Mouse (Mus musculus) heart, embryonic 15.5 days (tissue): ENCODE results near the gene Frem1. TPM values are rescaled to one million over a fixed set of nuclear protein-coding genes. Genes with fewer than 3 reads are reported as not detected.

Experiments
- ATAC-seq: fragments of 200-750 bp; cut with Nextera tagmentation; replicated peaks from 2 replicates; pipeline ENCODE4 v1.8.0; 2017; ENCODE audit warnings: low read depth, moderate TSS enrichment; ENCODE audit not compliant: insufficient number of reproducible peaks, insufficient read depth, low FRiP score
- H3K27ac ChIP-seq: fragments of 300-500 bp; sonication (generic); 2 replicates; pipeline ENCODE4 v1.5.1; 2015; ENCODE audit warnings: mild to moderate bottlenecking, inconsistent platforms
- H3K27me3 ChIP-seq: fragments of 300-500 bp; sonication (generic); 2 replicates; pipeline ENCODE4 v1.6.1; 2015; ENCODE audit warnings: inconsistent platforms
- H3K36me3 ChIP-seq: fragments of 300-500 bp; sonication (generic); 2 replicates; pipeline ENCODE4 v1.6.1; 2015; ENCODE audit warnings: mild to moderate bottlenecking, inconsistent platforms
- H3K4me1 ChIP-seq: fragments of 300-500 bp; sonication (generic); replicated peaks from 2 replicates; pipeline ENCODE4 v1.6.1; 2015; ENCODE audit warnings: inconsistent platforms
- H3K4me2 ChIP-seq: fragments of 300-500 bp; sonication (generic); 2 replicates; pipeline ENCODE4 v1.6.1; 2015; ENCODE audit warnings: inconsistent platforms, mild to moderate bottlenecking, moderate library complexity
- H3K4me3 ChIP-seq: fragments of 300-500 bp; sonication (generic); 2 replicates; pipeline ENCODE4 v1.5.1; 2015; ENCODE audit warnings: mild to moderate bottlenecking, inconsistent platforms
- H3K9ac ChIP-seq: fragments of 300-500 bp; sonication (generic); 2 replicates; pipeline ENCODE4 v1.6.1; 2015; ENCODE audit warnings: mild to moderate bottlenecking, inconsistent platforms
- H3K9me3 ChIP-seq: fragments of 300-500 bp; sonication (generic); replicated peaks from 2 replicates; pipeline ENCODE4 v1.6.1; 2016; ENCODE audit warnings: inconsistent platforms
- WGBS: fragments of 180-500 bp; shearing (Covaris S2); methylation state at CpG from one replicate; pipeline ENCODE4 v1.1.7; 2015; ENCODE audit warnings: mixed read lengths; 5-methylcytosine and 5-hydroxymethylcytosine counted together
- polyA plus RNA-seq: library from polyadenylated mRNA; unstranded; fragments of >200 nt; fragmentation: Nextera tagmentation; extraction: Ambion mirVana; gene quantifications from 2 replicates; pipeline ENCODE4 v1.2.1, GENCODE M21; 2015

The Frem1 gene
- polyA plus RNA-seq, 1 experiment from 2014 or later, result 3.5 TPM

DNA sequence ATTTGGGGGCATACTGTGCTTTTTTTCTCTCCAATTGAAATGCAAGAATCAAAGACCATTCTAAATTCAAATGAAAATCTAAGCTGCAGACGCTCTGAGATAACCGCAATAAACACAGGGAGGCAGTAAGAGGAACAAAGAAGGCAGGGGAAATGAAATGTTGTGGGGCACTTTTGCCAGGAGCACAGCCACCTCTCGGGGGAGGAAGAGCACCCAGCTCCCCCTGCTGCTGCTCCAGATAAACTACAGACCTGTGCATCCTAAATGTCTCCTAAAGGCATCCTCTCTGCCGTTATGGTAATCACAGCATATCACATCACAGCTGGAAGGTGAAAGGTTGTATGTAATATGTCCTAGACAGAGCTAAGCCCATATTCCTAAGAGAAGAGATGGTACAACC is 98.1 kb downstream of the Frem1 start:
- no peak for ATAC-seq
- Histone ChIP-seq H3K4me1 (no peaks in the 10 kb centered on the region), H3K27ac (no peak overlapping the region), H3K4me2 (no peak overlapping the region), H3K36me3 (no peaks in the 10 kb centered on the region), H3K27me3 (no peaks in the 10 kb centered on the region), H3K4me3 (no peak overlapping the region), H3K9ac (no peak overlapping the region), H3K9me3 (no peaks in the 10 kb centered on the region)
- 54% methylated on average over 4 of the region's 4 CpGs for WGBS

DNA sequence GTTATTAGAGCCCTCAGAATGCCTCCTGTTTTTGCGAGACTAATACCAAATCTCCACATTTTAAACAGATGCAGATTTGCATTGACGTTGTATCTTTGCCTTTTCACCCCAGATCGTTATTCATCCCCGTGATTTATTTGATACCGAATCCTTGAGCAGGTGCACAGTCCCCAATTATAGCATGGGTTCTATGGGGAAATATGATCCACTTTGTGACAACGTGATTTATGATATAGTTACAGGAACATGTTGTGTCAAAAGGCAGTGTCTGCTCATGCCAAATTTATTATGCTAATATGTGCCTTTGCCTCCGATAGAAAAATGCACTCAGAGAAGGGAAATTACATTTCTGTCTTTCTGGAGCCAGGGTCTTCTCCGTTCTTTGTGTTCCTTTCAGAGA is 102.6 kb downstream of the Frem1 start:
- ATAC-seq, result no peak
- no peak overlapping the region for H3K27ac ChIP-seq

DNA sequence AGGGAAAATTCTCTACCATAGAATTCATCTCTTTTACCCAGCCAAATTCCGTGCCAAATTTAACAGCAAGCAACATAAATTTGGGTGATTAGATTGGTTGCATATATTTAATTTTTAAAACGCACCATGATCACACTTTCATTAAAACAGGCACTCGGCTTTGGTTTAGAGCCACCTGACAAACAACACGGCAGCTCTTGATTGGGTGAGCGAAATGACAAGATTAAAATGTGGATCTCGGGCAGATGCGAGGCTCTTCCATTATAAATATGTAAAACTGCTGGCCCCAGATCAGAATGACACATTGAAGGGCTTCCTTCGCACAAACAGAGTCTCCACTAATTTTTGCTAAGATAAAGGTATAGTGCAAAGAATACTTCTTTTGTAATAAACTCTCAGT is 105.4 kb downstream of the Frem1 start:
- Histone ChIP-seq H3K4me2 (no peak overlapping the region), H3K36me3 (no peaks in the 10 kb centered on the region), H3K9ac (no peak overlapping the region), H3K4me3 (no peak overlapping the region), H3K27ac (no peak overlapping the region), H3K27me3 (no peaks in the 10 kb centered on the region), H3K9me3 (no peaks in the 10 kb centered on the region), H3K4me1 (no peaks in the 10 kb centered on the region)
- WGBS, result 86% methylated on average over 8 of the region's 8 CpGs
- ATAC-seq, result no peak

More for the DNA sequence above, 102.6 kb downstream of the Frem1 start:
- no peaks in the 10 kb centered on the region for H3K27me3 ChIP-seq
- no peak overlapping the region for H3K9ac ChIP-seq
- H3K4me3 ChIP-seq, result no peak overlapping the region
- 85% methylated on average over 8 of the region's 8 CpGs for WGBS
- H3K9me3 ChIP-seq, result no peaks in the 10 kb centered on the region
- H3K4me2 ChIP-seq, result no peak overlapping the region
- H3K36me3 ChIP-seq, result no peaks in the 10 kb centered on the region
- H3K4me1 ChIP-seq, result no peaks in the 10 kb centered on the region

DNA sequence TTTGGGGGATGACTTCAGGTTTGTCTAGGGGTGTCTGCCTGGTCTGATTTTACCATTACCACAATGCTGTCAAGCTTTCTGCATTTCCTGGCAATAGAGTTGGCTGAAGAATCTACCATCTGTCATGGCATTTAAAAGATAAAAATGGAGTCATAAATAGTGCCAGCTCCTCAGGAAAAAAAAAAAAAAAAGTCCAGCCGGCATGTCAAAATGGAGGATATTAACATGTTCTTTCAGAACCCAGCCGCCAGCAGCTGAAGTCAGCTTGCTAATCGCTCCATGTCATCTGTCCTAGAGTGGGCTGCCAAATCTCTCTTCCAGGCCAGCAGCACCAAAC is 105.9 kb downstream of the Frem1 start:
- H3K9me3 ChIP-seq, result no peaks in the 10 kb centered on the region
- no peak overlapping the region for H3K4me2 ChIP-seq
- no peaks in the 10 kb centered on the region for H3K36me3 ChIP-seq
- WGBS, result 63% methylated on average over 3 of the region's 3 CpGs
- no peak overlapping the region for H3K27ac ChIP-seq
- no peak overlapping the region for H3K9ac ChIP-seq
- ATAC-seq, result no peak
- H3K4me1 ChIP-seq, result no peaks in the 10 kb centered on the region
- no peaks in the 10 kb centered on the region for H3K27me3 ChIP-seq
- H3K4me3 ChIP-seq, result no peak overlapping the region

DNA sequence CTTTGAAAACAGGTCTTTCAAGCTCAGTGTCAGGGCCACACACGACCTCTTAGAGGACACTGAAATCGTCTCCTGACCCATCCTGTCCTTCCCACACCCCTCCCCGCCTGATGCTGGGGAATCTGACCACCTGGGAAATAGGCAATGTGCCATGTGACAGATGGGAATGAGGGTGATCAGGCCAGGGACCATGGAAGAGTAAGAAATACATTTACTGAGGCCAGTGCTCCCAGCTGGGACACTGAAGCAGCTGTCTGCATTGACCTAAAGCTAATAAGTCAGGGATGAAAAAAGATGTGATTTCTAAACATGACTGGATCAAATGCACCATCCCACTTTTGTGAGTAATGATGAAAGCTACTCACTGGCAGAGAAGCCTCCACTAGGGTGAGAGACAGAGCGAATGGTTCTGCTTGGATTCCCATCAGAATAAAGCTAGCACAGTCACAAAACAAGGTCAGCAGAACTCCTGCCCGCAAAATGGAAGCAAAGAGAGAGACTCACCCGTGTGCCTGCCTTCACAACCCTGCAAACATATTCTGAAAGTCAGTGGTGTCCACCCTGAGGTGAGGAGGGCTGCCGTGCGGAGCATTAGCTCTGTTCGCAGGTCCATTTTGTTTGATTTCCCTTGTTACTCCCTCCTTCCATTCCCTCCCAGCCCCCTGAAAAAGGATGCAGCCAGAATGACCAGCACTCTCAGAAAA is 106.4 kb downstream of the Frem1 start:
- Histone ChIP-seq H3K36me3 (no peaks in the 10 kb centered on the region), H3K4me2 (no peak overlapping the region), H3K27ac (no peak overlapping the region), H3K9me3 (no peaks in the 10 kb centered on the region), H3K4me3 (no peak overlapping the region), H3K27me3 (no peaks in the 10 kb centered on the region), H3K4me1 (no peaks in the 10 kb centered on the region), H3K9ac (no peak overlapping the region)
- ATAC-seq, result no peak
- 80% methylated on average over 9 of the region's 9 CpGs for WGBS

DNA sequence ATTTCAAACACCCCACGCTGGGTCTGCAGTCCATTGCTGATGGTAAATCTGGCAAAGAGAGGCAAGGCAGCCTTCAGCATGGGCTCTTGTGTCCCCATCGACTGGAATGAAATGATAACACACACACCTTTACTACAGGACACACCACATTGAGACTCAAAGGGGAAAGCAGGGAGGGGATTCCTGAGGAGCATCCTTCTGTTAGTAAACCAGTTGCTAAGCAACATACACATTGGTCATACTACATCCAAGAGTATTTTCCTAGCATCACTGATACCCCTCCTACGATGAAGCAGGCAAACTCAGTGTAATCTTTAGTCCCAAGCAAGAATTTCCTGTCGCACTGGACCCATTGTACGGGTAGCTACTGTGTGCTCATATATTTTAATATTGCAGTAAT is 111.5 kb downstream of the Frem1 start:
- H3K4me2 ChIP-seq, result no peak overlapping the region
- 76% methylated on average over 5 of the region's 5 CpGs for WGBS
- H3K9ac ChIP-seq, result no peak overlapping the region
- H3K4me3 ChIP-seq, result no peak overlapping the region
- no peaks in the 10 kb centered on the region for H3K4me1 ChIP-seq
- no peak for ATAC-seq
- H3K36me3 ChIP-seq, result no peaks in the 10 kb centered on the region
- no peaks in the 10 kb centered on the region for H3K9me3 ChIP-seq
- no peaks in the 10 kb centered on the region for H3K27me3 ChIP-seq
- H3K27ac ChIP-seq, result no peak overlapping the region

DNA sequence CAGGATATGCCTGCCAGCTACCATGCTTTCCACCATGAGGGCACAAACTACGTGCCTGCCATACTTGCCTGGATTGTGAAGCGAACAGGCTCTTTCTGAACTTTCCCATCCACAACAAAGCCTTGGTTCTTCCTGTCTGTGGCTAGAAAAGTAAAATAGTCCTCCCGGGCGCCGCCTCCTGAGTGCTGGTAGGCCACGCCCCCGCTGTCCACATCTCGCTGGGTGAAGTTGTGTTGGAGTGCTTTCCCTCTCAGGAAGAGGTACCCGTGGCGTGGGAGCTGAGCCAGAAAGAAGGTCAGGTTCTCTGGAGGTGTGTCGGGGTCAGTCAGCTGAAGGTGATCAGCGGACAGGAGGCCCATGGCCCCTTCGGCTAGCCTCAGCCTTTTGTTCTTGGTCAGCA is 111.9 kb downstream of the Frem1 start:
- no peaks in the 10 kb centered on the region for H3K9me3 ChIP-seq
- no peak overlapping the region for H3K27ac ChIP-seq
- no peaks in the 10 kb centered on the region for H3K4me1 ChIP-seq
- 70% methylated on average over 13 of the region's 13 CpGs for WGBS
- H3K9ac ChIP-seq, result no peak overlapping the region
- no peak for ATAC-seq
- H3K27me3 ChIP-seq, result no peaks in the 10 kb centered on the region
- H3K4me2 ChIP-seq, result no peak overlapping the region
- H3K36me3 ChIP-seq, result no peaks in the 10 kb centered on the region
- H3K4me3 ChIP-seq, result no peak overlapping the region

DNA sequence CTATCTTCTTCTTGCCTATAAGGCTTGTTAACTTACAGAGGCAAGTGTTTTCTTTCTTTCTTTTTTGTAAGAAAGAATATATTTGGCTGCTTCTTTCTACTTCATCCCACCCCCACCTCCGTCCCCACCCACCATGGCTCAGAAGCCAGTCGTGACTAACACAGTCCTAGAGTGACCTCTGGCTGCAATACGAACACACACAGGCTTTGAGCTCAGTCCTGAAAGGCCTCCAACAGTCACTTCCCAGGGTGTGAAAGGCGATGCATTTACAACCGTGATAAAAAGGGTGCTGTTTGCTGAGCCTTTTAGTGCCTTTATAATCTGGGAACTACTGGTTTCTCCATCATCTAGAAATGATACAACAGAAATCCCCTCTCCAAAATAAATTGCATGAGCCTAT is 117.8 kb downstream of the Frem1 start:
- Histone ChIP-seq H3K4me3 (0 out of 2 replicates have a peak overlapping the region, but pooled peaks have one; percentile 37), H3K36me3 (no peaks in the 10 kb centered on the region), H3K27ac (no peak overlapping the region), H3K9me3 (no peaks in the 10 kb centered on the region), H3K4me1 (peaks cover 5% of the 10 kb centered on the region; the same call in 1 of the 2 replicates), H3K9ac (no peak overlapping the region), H3K4me2 (peak overlapping the region; percentile 49), H3K27me3 (no peaks in the 10 kb centered on the region)
- ATAC-seq, result 0 out of 2 replicates have a peak, but pooled peaks have one; percentile 81
- WGBS, result 13% methylated on average over 5 of the region's 5 CpGs

DNA sequence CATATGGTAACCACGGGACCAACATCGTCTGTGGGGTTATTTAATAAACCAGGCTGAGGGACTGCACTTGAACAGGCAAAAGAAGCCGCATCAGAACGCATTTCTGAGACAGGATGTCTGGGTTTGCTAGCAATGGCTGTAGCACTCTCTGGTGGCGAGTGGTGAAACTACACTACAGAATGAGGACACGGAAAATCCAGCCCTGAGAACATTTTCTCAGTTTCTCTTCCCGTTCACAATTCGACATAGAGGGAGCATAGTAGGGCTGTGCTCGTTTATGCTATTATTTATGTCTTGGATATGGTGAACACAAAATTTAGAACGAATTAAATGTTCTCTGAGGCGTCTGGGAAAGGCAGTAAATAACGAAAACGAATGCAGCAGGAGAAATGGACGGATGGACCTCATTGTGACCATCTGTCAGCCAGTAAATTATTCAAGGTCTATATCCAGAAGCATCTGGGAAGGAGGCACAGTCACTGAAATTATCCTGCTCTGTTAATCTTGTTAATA is 118.4 kb downstream of the Frem1 start:
- Histone ChIP-seq H3K27ac (no peak overlapping the region), H3K4me1 (peaks cover 5% of the 10 kb centered on the region; the same call in 1 of the 2 replicates), H3K36me3 (no peaks in the 10 kb centered on the region), H3K9ac (no peak overlapping the region), H3K4me3 (peak overlapping the region; percentile 37), H3K9me3 (no peaks in the 10 kb centered on the region), H3K4me2 (peak overlapping the region; percentile 49), H3K27me3 (no peaks in the 10 kb centered on the region)
- ATAC-seq, result no peak
- WGBS, result 19% methylated on average over 14 of the region's 14 CpGs

DNA sequence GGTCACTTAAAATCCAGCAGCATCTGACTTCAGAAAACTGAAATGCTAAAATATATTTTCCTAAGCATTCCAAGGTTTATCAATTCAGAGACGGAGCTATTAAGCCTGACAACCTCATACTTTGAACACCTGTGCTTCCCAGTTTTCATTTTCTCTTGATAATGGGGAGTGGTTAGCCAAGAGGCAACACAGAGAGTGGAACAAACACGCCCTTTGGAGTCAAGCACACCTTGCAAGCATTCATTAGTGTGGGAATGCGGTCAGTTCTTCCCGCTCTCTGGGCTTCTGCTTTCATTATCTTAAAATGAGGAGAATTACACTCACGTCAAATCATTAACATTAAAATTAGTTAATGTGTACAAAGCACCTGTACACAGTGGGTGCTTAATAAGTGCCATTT is 122.1 kb downstream of the Frem1 start:
- Histone ChIP-seq H3K36me3 (no peaks in the 10 kb centered on the region), H3K4me1 (peaks cover 5% of the 10 kb centered on the region; the same call in 1 of the 2 replicates), H3K4me3 (no peak overlapping the region), H3K27me3 (no peaks in the 10 kb centered on the region), H3K9me3 (no peaks in the 10 kb centered on the region), H3K9ac (no peak overlapping the region), H3K4me2 (no peak overlapping the region), H3K27ac (no peak overlapping the region)
- 87% methylated on average over 5 of the region's 5 CpGs for WGBS
- no peak for ATAC-seq

DNA sequence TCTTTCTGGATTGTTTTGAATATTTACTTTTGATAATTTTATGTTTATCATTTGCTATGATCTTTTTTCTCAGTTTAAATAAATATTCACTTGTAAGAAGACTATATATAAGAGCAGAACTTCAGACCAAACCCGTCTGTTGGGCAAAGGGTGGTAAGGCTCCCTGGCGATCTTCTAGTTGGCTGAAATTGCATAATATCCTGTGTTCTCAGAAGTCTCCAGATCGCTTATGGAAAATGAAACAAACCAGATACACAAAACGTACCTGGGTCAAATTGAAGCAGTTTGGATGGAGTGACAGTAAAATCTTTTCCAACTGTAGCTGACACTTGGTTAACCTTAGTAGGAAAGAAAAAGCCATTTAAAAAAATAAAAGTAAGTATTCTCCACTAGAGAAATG is 130.2 kb downstream of the Frem1 start:
- Histone ChIP-seq H3K4me2 (no peak overlapping the region), H3K9me3 (no peaks in the 10 kb centered on the region), H3K27ac (no peak overlapping the region), H3K27me3 (no peaks in the 10 kb centered on the region), H3K36me3 (no peaks in the 10 kb centered on the region), H3K4me1 (no peaks in the 10 kb centered on the region), H3K4me3 (no peak overlapping the region), H3K9ac (no peak overlapping the region)
- 67% methylated on average over 4 of the region's 4 CpGs for WGBS
- no peak for ATAC-seq

DNA sequence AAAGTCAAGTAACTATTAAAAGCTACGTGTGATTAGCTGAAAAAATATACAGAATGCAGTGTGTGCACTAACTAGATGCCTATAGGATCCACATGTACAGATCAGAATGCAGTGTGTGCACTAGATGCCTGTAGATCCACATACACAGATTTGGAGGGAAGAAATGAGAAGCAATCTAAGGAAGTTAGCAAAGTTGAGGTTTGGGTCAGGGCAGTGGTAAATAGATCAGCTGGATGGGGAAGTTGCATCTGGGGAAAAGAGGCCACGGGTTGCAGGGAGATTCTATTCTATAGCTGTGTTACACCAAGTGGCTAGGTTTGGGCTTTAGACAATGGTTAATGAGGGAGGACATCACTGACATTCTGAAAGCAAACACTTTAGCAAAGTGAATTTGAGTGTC is 133.5 kb downstream of the Frem1 start:
- no peak overlapping the region for H3K4me2 ChIP-seq
- no peaks in the 10 kb centered on the region for H3K36me3 ChIP-seq
- ATAC-seq, result no peak
- WGBS, result 78% methylated on average over 2 of the region's 2 CpGs
- no peak overlapping the region for H3K27ac ChIP-seq
- H3K4me3 ChIP-seq, result no peak overlapping the region
- H3K9me3 ChIP-seq, result no peaks in the 10 kb centered on the region
- H3K4me1 ChIP-seq, result peaks cover 10% of the 10 kb centered on the region
- H3K27me3 ChIP-seq, result no peaks in the 10 kb centered on the region
- no peak overlapping the region for H3K9ac ChIP-seq
